Mouse (Mus musculus) kidney, adult 2 months (tissue): Measurements from ENCODE around the gene Gas6.

Experiments used
- CTCF ChIP-seq: fragments of 200-500 bp; conservative IDR thresholded peaks from 2 replicates; pipeline ENCODE4 v1.5.1; 2011; ENCODE audit warnings: low read depth, mild to moderate bottlenecking, control low read depth, low read length, moderate library complexity, mixed read lengths; ENCODE audit not compliant: insufficient read depth, insufficient read length
- POLR2A ChIP-seq: fragments of 200-500 bp; IDR thresholded peaks from one replicate; pipeline ENCODE4 v1.6.1; 2011; ENCODE audit warnings: low read depth, low read length, control low read depth

GRCm38 (mm10) chr8:13481089-13481554, 13.2 kb downstream of the Gas6 start:
- TF ChIP-seq CTCF = no peak
- no peak for TF ChIP-seq POLR2A
